Mouse (Mus musculus): ENCODE results near the gene Slc20a1. TPM values are rescaled to one million over a fixed set of nuclear protein-coding genes. Genes with fewer than 3 reads are reported as not detected.
A peak's percentile ranks its signal among the peaks of the same experiment; 100 is the strongest.

Gene Slc20a1
- polyA plus RNA-seq, 1 experiment from 2014 or later = 10.0 TPM

DNA sequence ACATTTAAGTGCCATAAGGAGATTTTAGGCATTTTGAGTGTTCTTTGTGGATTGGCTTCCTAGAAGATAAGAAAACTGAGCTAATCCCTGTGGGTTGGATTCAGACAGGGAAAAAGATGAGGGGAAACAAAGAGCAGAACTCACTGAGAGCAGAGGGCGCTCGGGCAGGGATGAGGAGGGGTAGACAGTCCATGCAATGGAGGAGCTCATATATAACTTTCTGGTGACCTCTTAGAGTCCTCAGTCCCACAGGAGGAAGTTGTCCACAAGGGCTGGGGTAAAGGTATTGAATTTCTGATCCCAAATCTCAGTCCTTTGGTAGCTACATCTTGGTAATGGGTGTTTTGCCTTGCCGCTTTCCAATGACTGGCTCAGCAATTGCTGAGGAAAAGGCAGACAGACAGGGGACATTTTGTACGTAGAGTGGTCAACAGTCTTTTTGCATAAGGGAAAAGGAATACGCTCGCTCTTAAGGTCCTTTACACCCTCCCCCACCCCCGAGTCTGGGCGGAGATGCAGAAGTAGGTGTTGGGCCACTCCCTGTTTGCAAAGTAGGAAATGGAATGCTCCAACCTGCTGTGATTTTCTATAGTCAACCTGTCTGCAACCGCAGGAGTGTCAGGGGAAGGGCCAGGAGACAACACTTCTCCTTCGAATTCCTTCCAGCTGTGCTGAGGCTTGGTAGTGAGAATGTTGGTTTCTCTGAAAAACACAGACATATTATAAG lies 20.2 kb upstream of the Slc20a1 start:
- WGBS = 37% methylated on average over 10 of the region's 10 CpGs
- peak; percentile 73 for ATAC-seq

GRCm38 (mm10) chr2:129179946-129180853 lies 18.4 kb upstream of the Slc20a1 start:
- no peak for TF ChIP-seq EP300 (IDR thresholded peaks at IDR 0.05)
- no peak for TF ChIP-seq CTCF (IDR thresholded peaks at IDR 0.05)
- H3K27ac ChIP-seq (ENCODE audit: low read length) = no peak overlapping the region
- H3K27me3 ChIP-seq (replicated peaks; ENCODE audit: insufficient read depth, low read length) = no peaks in the 10 kb centered on the region
- H3K4me1 ChIP-seq (ENCODE audit: insufficient read depth, low read depth, low read length) = no peaks in the 10 kb centered on the region
- no peak overlapping the region for H3K9ac ChIP-seq (replicated peaks; ENCODE audit: low read depth)
- H3K4me2 ChIP-seq (replicated peaks; ENCODE audit: low read depth, low read length) = no peak overlapping the region
- H3K9me3 ChIP-seq (ENCODE audit: low read length) = no peaks in the 10 kb centered on the region
- 46% methylated on average over 8 of the region's 8 CpGs for WGBS
- DNase-seq (ENCODE audit: low spot score) = no peak
- H3K36me3 ChIP-seq (ENCODE audit: insufficient read depth, low read length) = no peaks in the 10 kb centered on the region
- ATAC-seq = no peak
- H3K4me3 ChIP-seq (ENCODE audit: low read depth, low read length) = no peak overlapping the region

More for the DNA sequence above, 20.2 kb upstream of the Slc20a1 start:
- Histone ChIP-seq H3K9me3 (ENCODE audit: low read length) (no peaks in the 10 kb centered on the region), H3K27me3 (replicated peaks; ENCODE audit: insufficient read depth, low read length) (no peaks in the 10 kb centered on the region), H3K36me3 (ENCODE audit: insufficient read depth, low read length) (no peaks in the 10 kb centered on the region), H3K4me3 (ENCODE audit: low read depth, low read length) (no peak overlapping the region), H3K4me2 (replicated peaks; ENCODE audit: low read depth, low read length) (peak overlapping the region; percentile 33), H3K9ac (replicated peaks; ENCODE audit: low read depth) (no peak overlapping the region), H3K4me1 (ENCODE audit: insufficient read depth, low read depth, low read length) (no peaks in the 10 kb centered on the region), H3K27ac (ENCODE audit: low read length) (peak overlapping the region; percentile 40; the same call in 1 of the 2 replicates)
- DNase-seq (ENCODE audit: low spot score) = peak; percentile 75
- no peak for TF ChIP-seq CTCF (IDR thresholded peaks at IDR 0.05)
- no peak for TF ChIP-seq EP300 (IDR thresholded peaks at IDR 0.05)

DNA sequence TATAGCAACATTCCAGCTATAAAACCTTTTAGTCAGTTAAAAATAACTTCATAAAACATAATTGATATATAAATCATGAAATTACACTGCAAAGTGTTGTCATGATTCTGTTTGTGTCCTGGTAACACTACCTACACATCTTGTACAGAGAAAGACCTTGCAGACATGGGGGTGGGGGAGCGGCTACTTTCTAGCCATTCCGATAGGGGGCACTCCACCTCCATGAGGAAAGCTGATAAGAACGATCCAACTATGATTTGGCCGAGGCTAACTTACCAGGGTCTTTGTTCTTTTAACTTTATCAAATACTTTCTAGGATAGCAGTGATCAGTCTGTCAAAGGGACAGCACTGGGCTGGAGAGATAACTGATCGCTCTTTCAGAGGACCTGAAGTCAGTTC lies 17.1 kb upstream of the Slc20a1 start:
- H3K4me3 ChIP-seq (ENCODE audit: low read depth, low read length) = no peak overlapping the region
- H3K9ac ChIP-seq (replicated peaks; ENCODE audit: low read depth) = no peak overlapping the region
- WGBS = 75% methylated on average over 5 of the region's 5 CpGs
- no peak for ATAC-seq
- TF ChIP-seq CTCF (IDR thresholded peaks at IDR 0.05) = peak; percentile 30; the same call in 1 of the 2 replicates
- TF ChIP-seq EP300 (IDR thresholded peaks at IDR 0.05) = no peak
- H3K27me3 ChIP-seq (replicated peaks; ENCODE audit: insufficient read depth, low read length) = no peaks in the 10 kb centered on the region
- H3K9me3 ChIP-seq (ENCODE audit: low read length) = no peaks in the 10 kb centered on the region
- H3K4me2 ChIP-seq (replicated peaks; ENCODE audit: low read depth, low read length) = no peak overlapping the region
- H3K4me1 ChIP-seq (ENCODE audit: insufficient read depth, low read depth, low read length) = no peaks in the 10 kb centered on the region
- H3K27ac ChIP-seq (ENCODE audit: low read length) = no peak overlapping the region
- DNase-seq (ENCODE audit: low spot score) = no peak
- H3K36me3 ChIP-seq (ENCODE audit: insufficient read depth, low read length) = no peaks in the 10 kb centered on the region

DNA sequence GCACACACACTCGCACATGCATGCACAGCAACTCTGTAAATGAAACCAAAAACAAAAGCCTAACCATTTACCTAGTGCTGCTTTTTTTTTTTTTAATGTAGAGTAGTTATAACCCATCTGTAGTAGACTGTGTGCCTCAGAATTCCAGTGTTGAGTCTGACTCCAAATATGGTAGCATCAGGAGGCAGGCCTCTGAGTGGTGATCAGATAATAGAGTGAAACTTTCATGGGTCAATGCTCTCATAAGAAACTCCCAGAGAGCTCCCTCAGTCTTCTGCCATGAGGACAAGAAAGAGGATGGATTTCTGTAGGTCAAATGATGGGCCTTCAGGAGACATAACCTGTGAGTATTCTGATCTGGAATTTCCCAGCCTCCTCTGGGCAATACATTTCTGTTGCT lies 16.2 kb upstream of the Slc20a1 start:
- no peak overlapping the region for H3K4me3 ChIP-seq (ENCODE audit: low read depth, low read length)
- H3K4me1 ChIP-seq (ENCODE audit: insufficient read depth, low read depth, low read length) = no peaks in the 10 kb centered on the region
- WGBS = 97% methylated on average over 1 of the region's 1 CpGs
- H3K27me3 ChIP-seq (replicated peaks; ENCODE audit: insufficient read depth, low read length) = no peaks in the 10 kb centered on the region
- H3K36me3 ChIP-seq (ENCODE audit: insufficient read depth, low read length) = no peaks in the 10 kb centered on the region
- H3K9me3 ChIP-seq (ENCODE audit: low read length) = no peaks in the 10 kb centered on the region
- TF ChIP-seq CTCF (IDR thresholded peaks at IDR 0.05) (no peak), EP300 (IDR thresholded peaks at IDR 0.05) (no peak)
- DNase-seq (ENCODE audit: low spot score) (no peak), ATAC-seq (no peak)
- H3K9ac ChIP-seq (replicated peaks; ENCODE audit: low read depth) = no peak overlapping the region
- no peak overlapping the region for H3K4me2 ChIP-seq (replicated peaks; ENCODE audit: low read depth, low read length)
- 0 out of 2 replicates have a peak overlapping the region, but pooled peaks have one; percentile 43 for H3K27ac ChIP-seq (ENCODE audit: low read length)

DNA sequence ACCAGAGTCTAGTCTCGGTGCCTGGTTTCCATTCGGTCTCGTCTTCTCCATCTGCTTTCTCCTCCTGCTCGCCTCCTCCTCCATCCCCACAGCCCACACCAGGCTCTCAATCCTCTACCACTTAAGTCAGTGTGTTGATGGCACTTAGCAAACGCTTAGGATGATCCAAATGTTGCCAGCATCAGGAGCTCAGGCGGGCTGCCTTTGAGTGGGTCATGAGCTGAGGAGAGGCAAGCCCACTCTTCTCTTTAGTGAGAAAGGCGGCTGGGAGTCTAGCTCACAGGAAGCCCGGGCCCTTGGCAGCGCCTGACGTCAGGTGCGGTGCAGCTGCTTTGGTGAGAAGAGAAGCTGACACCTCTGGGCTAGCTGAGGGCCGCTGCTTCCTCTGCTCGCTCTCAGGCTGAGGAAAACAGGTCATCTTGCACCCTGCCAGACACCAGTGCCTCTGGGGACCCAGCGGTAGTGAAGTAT lies 15.0 kb upstream of the Slc20a1 start:
- no peak for TF ChIP-seq CTCF (IDR thresholded peaks at IDR 0.05)
- TF ChIP-seq EP300 (IDR thresholded peaks at IDR 0.05) = no peak
- Histone ChIP-seq H3K9me3 (ENCODE audit: low read length) (no peaks in the 10 kb centered on the region), H3K36me3 (ENCODE audit: insufficient read depth, low read length) (no peaks in the 10 kb centered on the region), H3K27ac (ENCODE audit: low read length) (no peak overlapping the region), H3K9ac (replicated peaks; ENCODE audit: low read depth) (no peak overlapping the region; the same call in 1 of the 2 replicates), H3K4me2 (replicated peaks; ENCODE audit: low read depth, low read length) (no peak overlapping the region), H3K27me3 (replicated peaks; ENCODE audit: insufficient read depth, low read length) (no peaks in the 10 kb centered on the region), H3K4me3 (ENCODE audit: low read depth, low read length) (no peak overlapping the region), H3K4me1 (ENCODE audit: insufficient read depth, low read depth, low read length) (no peaks in the 10 kb centered on the region)
- DNase-seq (ENCODE audit: low spot score) = no peak
- ATAC-seq = no peak
- 48% methylated on average over 14 of the region's 14 CpGs for WGBS

DNA sequence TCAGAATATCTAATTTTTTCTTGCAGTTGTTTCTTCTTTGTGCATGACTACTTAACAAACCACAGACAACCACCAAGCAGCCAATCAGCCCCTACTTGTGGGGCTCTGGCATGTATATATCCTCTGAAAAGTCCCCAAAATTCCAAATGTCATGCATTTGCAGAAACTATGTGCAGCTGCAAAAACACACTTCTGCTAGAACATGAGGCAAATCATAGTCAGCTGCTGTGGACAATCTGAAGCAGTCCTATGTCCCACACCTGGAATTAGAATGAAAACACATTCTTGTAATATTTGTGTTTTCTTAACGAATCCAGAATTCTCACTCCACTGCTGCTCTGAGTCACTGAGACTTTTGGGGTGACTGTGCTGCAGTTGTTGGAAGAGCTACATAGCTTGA lies 13.7 kb upstream of the Slc20a1 start:
- H3K9ac ChIP-seq (replicated peaks; ENCODE audit: low read depth) = no peak overlapping the region
- H3K9me3 ChIP-seq (ENCODE audit: low read length) = no peaks in the 10 kb centered on the region
- no peak overlapping the region for H3K4me3 ChIP-seq (ENCODE audit: low read depth, low read length)
- H3K27me3 ChIP-seq (replicated peaks; ENCODE audit: insufficient read depth, low read length) = no peaks in the 10 kb centered on the region
- no peak for DNase-seq (ENCODE audit: low spot score)
- H3K36me3 ChIP-seq (ENCODE audit: insufficient read depth, low read length) = no peaks in the 10 kb centered on the region
- H3K4me2 ChIP-seq (replicated peaks; ENCODE audit: low read depth, low read length) = no peak overlapping the region
- WGBS = 70% methylated on average over 1 of the region's 1 CpGs
- no peaks in the 10 kb centered on the region for H3K4me1 ChIP-seq (ENCODE audit: insufficient read depth, low read depth, low read length)
- no peak overlapping the region for H3K27ac ChIP-seq (ENCODE audit: low read length)
- no peak for ATAC-seq
- TF ChIP-seq CTCF (IDR thresholded peaks at IDR 0.05) (no peak), EP300 (IDR thresholded peaks at IDR 0.05) (no peak)
